Mouse (Mus musculus): ENCODE results near the gene Selenoo. TPM values are rescaled to one million over a fixed set of nuclear protein-coding genes. Genes with fewer than 3 reads are reported as not detected.

The Selenoo gene
- polyA plus RNA-seq (2014; fragmentation: Illumina TruSeq; extraction: RNeasy Lipid Tissue Mini Kit (QIAGEN cat#74804); ENCODE audit: low read depth, low replicate concordance), result 5.4 TPM

DNA sequence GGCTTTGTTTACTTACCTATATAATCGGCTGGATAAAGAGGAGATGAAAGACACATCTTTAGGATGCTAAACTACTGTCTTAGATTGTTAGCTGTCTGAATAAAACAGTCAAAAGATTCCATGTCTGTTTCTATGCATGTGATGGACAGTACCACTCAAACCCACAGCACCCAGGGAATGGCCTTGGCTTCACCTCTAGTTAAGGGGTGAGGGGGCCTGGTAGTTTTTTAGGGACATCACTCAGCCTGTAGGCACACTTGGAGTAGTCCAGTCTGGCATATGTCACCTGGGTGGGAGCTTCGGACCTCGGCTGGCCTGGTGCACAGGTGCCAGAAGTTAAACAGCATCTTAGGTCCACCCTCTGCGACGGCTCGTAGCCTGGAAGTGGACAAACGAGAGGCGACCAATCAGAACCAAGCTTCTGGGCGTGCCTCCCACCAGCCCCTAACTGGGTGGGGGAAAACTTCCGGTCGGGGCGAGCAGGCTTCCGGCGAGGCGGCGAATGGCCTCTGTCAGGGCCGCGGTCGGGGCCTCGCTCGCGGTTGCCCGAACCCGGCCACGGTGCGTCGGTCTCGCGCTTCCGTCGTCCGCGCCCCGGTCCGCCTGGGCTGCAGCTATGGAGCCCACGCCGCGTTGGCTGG is at the start of gene Selenoo:
Gene Selenoo (plus strand): TSS at position 478 of the 641 bp plus-strand sequence.

DNA sequence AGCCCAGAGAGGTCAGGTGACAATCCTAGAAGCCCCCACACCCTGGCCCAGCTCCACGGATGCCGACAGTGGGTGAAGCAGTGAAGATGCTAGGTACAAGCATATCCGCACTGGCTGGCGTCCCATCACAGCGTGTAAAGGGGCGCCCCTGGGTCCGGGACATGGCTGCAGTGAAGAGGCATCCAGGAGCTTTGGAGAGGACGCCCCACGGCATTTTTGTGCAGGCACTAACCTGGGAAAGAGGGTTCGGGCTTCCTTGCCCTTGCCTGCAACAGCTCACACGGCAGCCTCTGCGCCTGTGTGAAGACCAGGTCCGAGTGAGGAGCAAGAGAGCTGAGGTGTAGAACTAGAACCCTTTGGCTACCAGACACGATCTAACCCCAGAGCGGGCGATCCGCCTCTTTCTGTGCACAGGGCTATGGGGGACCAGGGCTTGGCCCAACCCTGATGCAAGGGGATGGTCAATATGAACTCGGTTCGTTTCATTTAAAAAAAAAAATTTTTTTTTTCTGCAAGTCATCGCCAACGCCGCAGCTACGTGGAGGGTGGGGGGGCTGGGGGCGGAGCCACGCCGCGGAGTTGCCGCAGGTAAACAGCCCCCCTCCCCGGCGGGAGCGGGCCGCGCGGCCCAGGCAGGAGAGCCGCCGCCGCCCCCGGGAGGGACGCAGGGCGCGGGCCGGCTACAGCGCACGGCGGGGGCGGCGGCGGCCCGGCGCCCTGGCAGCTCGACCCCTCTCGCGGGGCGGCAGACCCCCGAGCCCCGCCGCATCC is 29.5 kb upstream of the Selenoo start, which contains the start of gene Panx2:
Gene Panx2 (plus strand): TSS at position 574 of the 771 bp plus-strand sequence.

DNA sequence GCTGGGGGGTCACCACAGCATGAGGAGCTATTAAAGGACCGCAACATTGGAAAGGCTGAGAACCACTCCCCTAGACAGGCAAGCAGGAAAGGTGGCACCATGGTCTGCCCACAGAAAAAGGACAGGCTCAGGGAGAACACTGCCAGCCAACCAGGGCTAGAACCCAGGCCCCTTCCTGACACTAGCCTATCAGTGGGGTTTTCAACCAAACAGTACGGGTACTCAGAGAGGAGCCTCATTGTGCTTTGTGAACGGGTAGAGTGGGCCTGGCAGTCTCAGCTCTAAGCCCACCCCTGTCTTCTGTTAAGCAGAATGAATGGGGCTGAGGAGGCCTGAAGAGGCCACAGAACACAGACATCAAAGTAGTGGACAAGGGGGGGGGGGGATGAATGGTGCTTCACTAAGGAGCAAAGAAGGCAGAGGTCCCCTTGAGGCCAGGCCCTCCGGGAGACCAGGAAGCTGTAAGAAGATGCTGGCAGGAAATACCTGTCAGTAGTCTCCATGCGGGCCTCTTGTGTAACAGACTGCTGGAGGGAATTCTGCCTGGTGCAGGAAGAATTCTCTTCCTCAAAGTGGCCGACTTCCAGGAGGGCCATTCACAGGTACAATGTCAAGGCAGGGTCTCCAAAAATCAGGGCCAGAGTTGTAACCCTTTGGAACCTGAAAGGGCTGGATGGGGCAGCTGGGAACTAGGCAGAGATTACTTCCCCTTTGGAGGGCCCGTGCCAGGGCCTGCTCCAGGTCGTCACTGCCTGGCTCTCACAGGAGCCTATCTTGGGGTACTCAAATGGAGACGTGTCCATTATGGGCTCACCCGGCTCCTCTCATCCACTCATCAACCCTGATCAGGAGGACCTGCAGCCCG is 14.0 kb upstream of the Selenoo start, which contains the start of gene Trabd:
Gene Trabd (plus strand): TSS at position 512 of the 865 bp plus-strand sequence.

DNA sequence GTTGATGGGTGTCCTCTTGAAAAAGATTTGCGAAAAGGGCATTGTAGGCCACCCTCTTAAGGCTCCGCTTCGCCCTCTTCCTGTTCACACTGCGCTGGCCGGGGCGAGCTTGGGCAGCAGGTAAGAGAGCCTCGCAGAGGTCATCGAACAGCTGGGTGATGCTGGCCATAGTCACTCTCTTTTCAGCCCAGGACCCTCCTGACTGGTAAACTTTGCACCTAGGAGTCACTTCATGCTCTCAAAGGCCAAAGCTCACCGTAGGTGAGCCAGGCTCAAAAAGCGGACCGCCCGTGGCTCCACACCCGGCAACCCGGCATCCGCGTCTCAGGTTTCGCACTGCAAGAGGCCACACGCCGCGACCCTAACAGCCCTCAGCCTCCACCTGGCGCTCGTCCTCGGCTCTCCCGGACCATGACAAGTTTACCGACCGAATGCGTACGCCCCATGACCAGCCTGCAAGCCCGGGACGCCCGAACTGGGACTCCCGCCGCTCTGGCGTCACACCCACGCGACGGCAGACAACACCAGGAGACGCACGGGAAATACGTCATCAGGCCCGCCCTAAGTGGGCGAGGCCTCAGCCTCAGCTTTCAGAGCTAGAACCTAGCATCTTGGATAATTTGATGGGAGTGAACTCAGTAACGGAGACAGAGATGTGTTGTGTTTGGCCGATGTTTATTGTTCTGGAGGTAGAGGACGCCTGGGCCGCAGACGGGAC is 33.9 kb downstream of the Selenoo start, which contains the start of gene Tubgcp6:
Gene Tubgcp6 (minus strand): TSS at position 464 of the 718 bp plus-strand sequence.

DNA sequence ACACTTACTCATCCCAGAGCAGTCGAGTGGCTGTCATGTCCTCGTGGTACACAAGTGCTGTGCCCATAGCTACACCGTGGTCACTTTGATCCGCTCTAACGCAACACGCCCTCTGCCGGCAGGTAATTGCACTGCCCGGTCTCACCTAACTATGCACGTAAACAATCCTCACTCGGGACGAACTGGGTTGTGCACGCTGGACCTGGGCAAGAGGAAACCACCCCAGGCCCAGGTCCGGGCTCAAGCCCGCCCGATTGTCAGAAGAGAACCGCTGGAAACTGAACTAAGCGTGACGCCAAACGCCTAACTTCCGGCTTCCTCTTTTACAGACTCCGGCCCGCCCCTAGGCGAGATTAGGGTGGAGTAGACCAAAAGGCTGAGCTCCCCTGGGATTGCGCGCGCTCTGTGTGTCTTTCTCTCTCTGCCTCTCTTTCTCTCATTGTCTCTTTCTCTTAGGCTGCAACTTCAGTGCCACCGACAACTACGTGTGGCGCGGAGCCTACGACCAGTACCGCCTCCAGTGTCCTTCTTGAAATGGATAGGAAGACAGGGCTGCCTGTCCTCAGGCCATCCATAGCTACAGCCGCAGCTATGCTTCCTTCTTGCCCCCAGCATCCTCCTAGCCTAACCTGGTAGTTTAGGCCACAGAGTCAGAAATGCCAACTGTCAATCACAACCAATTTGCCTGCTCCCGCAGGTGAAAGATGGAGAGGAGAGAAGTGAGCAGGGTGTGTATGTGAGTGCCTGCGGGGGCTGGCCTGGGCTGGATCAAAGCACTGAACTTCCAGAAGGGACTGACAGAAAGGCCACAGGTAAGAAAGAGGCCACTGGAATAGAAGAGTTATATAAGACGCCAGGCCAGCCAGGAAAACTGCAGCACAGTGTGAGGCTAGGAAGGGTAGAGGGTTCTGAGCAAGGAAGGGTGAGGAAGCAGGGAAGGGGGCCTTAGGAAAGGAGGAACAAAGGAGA is 39.8 kb downstream of the Selenoo start, which contains the start of gene Hdac10:
Gene Hdac10 (minus strand): TSS at position 319 of the 969 bp plus-strand sequence.

DNA sequence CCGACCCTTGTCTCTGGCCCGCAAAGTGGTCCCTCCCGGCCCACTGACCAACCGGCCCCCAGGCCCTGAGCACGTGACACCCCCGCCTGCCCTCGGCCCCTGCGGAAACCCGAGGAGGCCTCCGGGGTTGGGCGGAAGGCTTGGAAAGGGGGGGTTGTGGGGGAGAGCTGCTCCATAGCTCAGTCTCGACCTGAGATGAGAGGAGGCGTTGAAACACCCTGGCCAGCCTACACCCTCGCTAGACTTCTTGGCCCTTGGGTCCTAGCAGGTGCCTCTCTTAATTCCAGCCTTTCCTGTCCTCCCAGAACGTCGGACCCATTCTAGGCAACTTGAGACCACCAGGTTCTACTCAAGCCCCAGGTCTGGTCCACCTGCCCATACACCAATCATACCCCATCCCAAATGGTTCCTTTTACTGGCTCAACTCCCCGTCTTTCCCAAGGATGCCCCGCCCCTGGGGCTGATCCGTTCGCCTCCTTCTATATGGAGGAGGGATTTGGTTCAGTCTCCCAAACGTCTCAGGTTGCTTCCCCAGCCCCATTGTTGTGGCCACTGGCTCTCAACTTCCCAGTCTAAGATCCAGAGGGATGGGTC is 51.9 kb downstream of the Selenoo start, which contains the start of gene Mapk12:
Gene Mapk12 (minus strand): TSS at position 45 of the 594 bp plus-strand sequence.

DNA sequence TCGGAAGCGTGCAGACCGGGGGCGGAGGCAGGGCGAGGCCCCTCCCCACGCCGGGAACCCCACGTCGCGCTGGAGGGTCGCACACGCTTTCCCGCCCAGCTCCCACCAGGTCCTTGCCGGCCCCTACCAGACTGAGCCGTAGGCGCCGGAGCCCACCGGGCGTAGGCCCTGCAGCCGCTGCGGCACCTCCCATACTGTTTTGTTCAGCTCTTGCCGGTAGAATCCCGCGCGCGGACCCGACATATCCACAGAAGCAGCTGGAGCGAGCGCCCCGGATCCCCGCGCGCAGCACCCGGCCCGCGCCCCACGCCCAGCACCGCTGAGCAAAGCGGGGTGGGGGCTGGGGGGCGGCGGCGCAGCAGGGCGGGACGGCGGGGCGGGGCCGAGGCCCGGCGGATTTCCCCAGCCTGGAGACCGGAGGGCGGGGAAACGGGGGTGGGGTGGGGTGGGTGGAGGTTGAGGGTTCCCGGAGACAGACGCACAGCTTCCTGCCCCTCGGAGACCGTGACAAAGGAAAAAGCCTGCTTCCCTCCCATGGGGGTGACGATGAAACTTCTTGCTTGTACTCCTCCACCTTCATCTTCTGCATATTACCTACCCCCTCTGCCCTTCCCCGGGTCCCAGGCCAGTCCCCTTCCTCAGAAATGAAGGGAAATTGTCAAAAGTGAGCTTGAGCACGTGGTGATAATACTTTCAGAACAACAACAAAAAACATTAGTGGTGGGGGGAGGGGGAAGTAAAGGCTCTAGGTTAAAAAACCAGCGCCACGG is 60.6 kb downstream of the Selenoo start, which contains the start of gene Mapk11:
Gene Mapk11 (minus strand): TSS at position 358 of the 770 bp plus-strand sequence.

Other genes with a start within 250 kb of the Selenoo start
- 3.5 TPM for gene Pim3, start 226.9 kb upstream of the Selenoo start, polyA plus RNA-seq (2014; fragmentation: Illumina TruSeq; extraction: RNeasy Lipid Tissue Mini Kit (QIAGEN cat#74804); ENCODE audit: low read depth, low replicate concordance)
- gene Ttll8, start 134.7 kb upstream of the Selenoo start, polyA plus RNA-seq (2014; fragmentation: Illumina TruSeq; extraction: RNeasy Lipid Tissue Mini Kit (QIAGEN cat#74804); ENCODE audit: low read depth, low replicate concordance), result not detected
- not detected for gene Mlc1, start 110.1 kb upstream of the Selenoo start, polyA plus RNA-seq (2014; fragmentation: Illumina TruSeq; extraction: RNeasy Lipid Tissue Mini Kit (QIAGEN cat#74804); ENCODE audit: low read depth, low replicate concordance)
- not detected for gene Mov10l1, start 106.2 kb upstream of the Selenoo start, polyA plus RNA-seq (2014; fragmentation: Illumina TruSeq; extraction: RNeasy Lipid Tissue Mini Kit (QIAGEN cat#74804); ENCODE audit: low read depth, low replicate concordance)
- gene Panx2, start 29.4 kb upstream of the Selenoo start, polyA plus RNA-seq (2014; fragmentation: Illumina TruSeq; extraction: RNeasy Lipid Tissue Mini Kit (QIAGEN cat#74804); ENCODE audit: low read depth, low replicate concordance), result not detected
- gene Trabd, start 14.0 kb upstream of the Selenoo start, polyA plus RNA-seq (2014; fragmentation: Illumina TruSeq; extraction: RNeasy Lipid Tissue Mini Kit (QIAGEN cat#74804); ENCODE audit: low read depth, low replicate concordance), result 3.2 TPM
- gene Tubgcp6, start 34.0 kb downstream of the Selenoo start, polyA plus RNA-seq (2014; fragmentation: Illumina TruSeq; extraction: RNeasy Lipid Tissue Mini Kit (QIAGEN cat#74804); ENCODE audit: low read depth, low replicate concordance), result 1.6 TPM
- gene Hdac10, start 39.6 kb downstream of the Selenoo start, polyA plus RNA-seq (2014; fragmentation: Illumina TruSeq; extraction: RNeasy Lipid Tissue Mini Kit (QIAGEN cat#74804); ENCODE audit: low read depth, low replicate concordance), result not detected
- gene Mapk12, start 51.6 kb downstream of the Selenoo start, polyA plus RNA-seq (2014; fragmentation: Illumina TruSeq; extraction: RNeasy Lipid Tissue Mini Kit (QIAGEN cat#74804); ENCODE audit: low read depth, low replicate concordance), result 1.4 TPM
- 0.47 TPM for gene Mapk11, start 60.5 kb downstream of the Selenoo start, polyA plus RNA-seq (2014; fragmentation: Illumina TruSeq; extraction: RNeasy Lipid Tissue Mini Kit (QIAGEN cat#74804); ENCODE audit: low read depth, low replicate concordance)
- 4.9 TPM for gene Plxnb2, start 91.7 kb downstream of the Selenoo start, polyA plus RNA-seq (2014; fragmentation: Illumina TruSeq; extraction: RNeasy Lipid Tissue Mini Kit (QIAGEN cat#74804); ENCODE audit: low read depth, low replicate concordance)
- gene Dennd6b, start 107.4 kb downstream of the Selenoo start, polyA plus RNA-seq (2014; fragmentation: Illumina TruSeq; extraction: RNeasy Lipid Tissue Mini Kit (QIAGEN cat#74804); ENCODE audit: low read depth, low replicate concordance), result 0.29 TPM
- gene Ppp6r2, start 122.5 kb downstream of the Selenoo start, polyA plus RNA-seq (2014; fragmentation: Illumina TruSeq; extraction: RNeasy Lipid Tissue Mini Kit (QIAGEN cat#74804); ENCODE audit: low read depth, low replicate concordance), result 12.2 TPM
- 3.1 TPM for gene Sbf1, start 226.2 kb downstream of the Selenoo start, polyA plus RNA-seq (2014; fragmentation: Illumina TruSeq; extraction: RNeasy Lipid Tissue Mini Kit (QIAGEN cat#74804); ENCODE audit: low read depth, low replicate concordance)
- gene Adm2, start 233.6 kb downstream of the Selenoo start, polyA plus RNA-seq (2014; fragmentation: Illumina TruSeq; extraction: RNeasy Lipid Tissue Mini Kit (QIAGEN cat#74804); ENCODE audit: low read depth, low replicate concordance), result not detected
- gene Miox, start 245.3 kb downstream of the Selenoo start, polyA plus RNA-seq (2014; fragmentation: Illumina TruSeq; extraction: RNeasy Lipid Tissue Mini Kit (QIAGEN cat#74804); ENCODE audit: low read depth, low replicate concordance), result not detected

Measured in adrenal gland, adult 10 weeks (tissue).